Mouse (Mus musculus) left cerebral cortex, adult 18-20 months (tissue): Measurements from ENCODE around the gene Olfr417. TPM values are rescaled to one million over a fixed set of nuclear protein-coding genes. Genes with fewer than 3 reads are reported as not detected.
"Not testable (repeated sequence)": the region's sequence is repeated elsewhere in the genome, so short reads cannot be mapped to it uniquely, and the experiment has no call there.

Experiments
- DNase-seq, 2 experiments: peaks; one replicate each; pipeline ENCODE4 v3.0.0; 2021 to 2022; ENCODE audit warnings: low spot score in 2 of 2, mixed read lengths in 1 of 2
- long read RNA-seq, 2 experiments: library from polyadenylated mRNA; stranded (forward); transcript quantifications; one replicate each; pipeline ENCODE4 v2.0.0; 2021
- total RNA-seq, 2 experiments: library from RNA; stranded (reverse); gene quantifications; 2 replicates each; pipeline ENCODE4 v1.2.3; 2021

The Olfr417 gene
- not detected for total RNA-seq
- long read RNA-seq, experiment 1: 0 reads
- long read RNA-seq, experiment 2: 0 reads

DNA sequence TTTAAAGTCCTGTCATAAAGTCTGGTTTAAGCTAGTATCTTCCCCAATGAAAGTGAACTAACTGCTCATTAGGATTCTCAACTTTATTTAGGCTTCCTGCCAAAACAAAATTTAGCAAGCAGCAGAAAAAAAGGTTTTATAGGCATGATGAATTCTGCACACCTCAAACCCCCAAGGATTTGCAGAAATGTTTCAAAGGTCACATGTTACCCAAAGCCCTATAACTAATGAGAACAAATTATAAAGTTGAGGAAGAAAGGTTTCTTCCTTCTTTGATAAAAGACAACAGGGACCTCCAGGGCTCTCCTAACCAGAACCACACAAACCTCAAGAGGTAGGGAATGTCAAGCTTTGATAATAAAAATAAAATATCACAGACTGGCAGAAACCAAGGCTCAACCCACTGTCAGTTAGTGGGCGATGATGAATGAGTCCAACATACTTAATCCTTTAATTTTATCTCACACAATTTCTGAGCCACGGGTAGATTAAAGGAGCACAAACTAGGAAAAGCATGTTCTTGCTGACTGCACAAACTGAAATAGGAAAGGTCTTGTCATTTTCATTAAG lies at the start of gene Olfr417:
Gene Olfr417, plus strand, starts transcription at position 241 of the 570 bp plus-strand sequence.
- no peak for DNase-seq

DNA sequence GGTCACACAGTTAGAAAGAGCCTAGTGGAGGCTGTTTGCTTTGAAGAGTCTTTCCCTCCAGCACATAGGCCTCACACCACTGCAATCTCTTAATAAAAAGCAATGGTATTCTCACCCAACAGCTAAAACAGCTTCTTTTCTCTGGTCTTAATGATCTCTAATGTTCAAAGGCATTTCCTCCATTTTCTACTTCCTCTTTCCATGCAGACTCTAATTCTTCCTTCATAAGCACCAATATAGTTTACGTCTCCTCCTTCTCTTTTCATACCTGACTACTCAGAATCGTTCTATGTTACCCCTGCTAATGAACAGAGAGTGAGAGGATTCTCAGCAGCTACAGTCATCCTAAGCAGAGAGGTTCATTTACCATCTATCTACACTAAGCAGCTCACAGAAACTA lies 47.6 kb upstream of the Olfr417 start:
- DNase-seq: no peak

DNA sequence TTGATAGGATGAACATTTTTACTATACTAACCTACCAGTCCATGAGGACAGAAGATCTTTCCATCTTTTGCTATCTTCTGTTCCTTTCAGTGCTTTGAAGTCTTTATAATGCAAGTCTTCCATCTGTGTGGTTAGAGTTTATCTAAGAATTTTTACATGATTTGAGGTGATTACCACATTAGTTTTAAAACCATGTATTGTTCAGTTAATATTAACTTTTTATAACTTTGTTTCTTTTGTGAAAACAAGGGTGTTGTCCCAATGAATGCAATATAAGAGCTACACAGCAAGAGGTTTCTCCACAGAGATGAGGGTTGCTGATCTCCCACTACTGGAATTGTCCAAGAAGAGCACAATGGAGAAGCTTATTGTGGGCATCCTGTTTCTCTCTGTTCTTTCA lies 34.7 kb upstream of the Olfr417 start, which contains the start of gene Mptx1:
Gene Mptx1, plus strand, starts transcription at position 301 of the 400 bp plus-strand sequence.
- no peak for DNase-seq

DNA sequence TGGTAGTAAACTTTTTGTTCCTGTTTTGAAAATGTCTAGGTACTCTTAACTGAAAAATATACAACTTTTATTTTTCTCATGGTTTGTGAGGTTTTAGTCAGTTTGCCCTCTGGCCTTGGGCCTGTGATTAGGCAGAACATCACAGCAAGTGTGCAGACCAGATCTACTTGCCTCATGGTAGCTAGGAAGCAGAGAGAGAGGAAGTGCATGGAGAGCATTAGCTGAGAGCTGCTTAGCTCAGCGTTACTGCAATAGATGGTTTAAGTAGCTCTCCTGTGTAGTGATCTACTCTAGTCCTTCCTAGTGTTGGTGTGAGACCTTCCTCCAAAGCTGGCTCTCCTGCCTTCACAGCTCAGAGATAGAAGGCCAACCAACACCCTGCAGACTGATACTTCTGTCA lies 11.3 kb upstream of the Olfr417 start:
- not testable (repeated sequence) for DNase-seq

DNA sequence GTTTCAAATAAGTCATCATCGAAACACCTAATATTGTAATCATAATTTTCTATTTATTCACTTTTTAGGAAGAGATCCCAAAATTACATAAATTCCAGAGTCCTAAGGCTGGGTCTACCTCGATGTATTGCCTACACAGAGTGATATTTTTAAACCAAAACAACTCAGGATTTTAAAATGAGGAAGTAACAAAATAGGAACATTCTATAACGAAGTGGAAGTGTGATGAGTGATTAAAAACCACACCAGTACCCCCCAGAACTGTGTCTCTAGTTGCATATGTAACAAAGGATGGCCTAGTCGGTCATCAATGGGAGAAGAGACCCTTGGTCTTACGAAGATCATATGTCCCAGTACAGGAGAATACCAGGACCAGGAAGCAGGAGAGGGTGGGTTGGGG lies 10.3 kb upstream of the Olfr417 start:
- no peak for DNase-seq

DNA sequence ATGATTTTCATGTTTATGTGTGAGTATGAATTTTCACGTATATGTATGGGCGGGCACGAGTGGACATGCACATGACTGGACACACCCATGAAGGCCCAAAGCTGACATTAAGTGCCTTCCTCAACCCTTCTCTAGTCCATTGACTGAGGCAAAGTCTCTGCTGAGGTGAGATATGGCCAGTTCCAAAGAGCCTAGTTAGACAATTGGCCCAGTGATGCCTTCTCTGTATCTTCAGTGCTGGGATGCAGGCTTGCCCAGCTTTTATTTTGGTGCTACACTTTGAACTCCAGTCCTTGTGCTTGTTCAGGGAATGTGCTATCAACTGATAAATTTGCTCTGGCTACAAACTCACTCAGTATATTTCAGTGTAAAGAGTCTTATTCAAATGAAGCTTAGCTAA lies 8.9 kb downstream of the Olfr417 start:
- DNase-seq: no peak

DNA sequence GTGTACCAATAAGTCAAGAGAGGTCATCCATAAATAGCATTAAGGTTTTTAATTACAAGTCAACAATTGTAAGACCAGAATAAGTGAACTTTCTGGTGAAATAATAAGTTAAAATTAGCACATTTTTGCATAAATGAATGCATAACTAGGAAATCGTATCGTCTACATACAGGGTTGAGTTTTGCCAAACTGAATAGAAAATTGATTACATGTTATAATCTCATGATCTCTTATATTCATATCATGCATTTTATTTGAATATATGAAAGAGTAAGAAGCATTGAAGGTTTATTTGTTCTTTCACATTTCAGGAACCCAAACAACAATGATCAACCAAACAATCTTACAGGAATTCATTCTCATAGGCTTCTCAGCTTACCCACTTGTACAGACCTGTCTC lies 25.8 kb downstream of the Olfr417 start, which contains the start of gene Olfr248:
Gene Olfr248, plus strand, starts transcription at position 301 of the 400 bp plus-strand sequence.
- DNase-seq: no peak

DNA sequence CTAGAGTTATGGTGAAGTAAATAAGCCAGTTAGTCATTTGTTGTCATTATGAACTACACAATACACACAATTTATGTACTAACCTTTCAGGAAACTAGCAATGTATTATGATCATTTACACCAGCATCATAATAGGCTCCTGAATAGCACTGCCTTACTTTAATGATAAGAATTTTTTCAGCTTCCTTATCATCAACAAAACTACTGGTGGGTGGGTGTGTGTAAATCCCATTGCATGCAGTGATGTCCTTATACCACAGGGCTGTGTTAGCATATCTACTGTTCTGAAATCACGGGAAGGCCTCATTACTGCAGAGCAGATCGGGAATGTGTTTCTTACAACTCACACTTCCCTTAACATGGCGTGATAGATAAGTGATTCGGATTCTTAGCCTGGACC lies 58.0 kb downstream of the Olfr417 start:
- DNase-seq: no peak

DNA sequence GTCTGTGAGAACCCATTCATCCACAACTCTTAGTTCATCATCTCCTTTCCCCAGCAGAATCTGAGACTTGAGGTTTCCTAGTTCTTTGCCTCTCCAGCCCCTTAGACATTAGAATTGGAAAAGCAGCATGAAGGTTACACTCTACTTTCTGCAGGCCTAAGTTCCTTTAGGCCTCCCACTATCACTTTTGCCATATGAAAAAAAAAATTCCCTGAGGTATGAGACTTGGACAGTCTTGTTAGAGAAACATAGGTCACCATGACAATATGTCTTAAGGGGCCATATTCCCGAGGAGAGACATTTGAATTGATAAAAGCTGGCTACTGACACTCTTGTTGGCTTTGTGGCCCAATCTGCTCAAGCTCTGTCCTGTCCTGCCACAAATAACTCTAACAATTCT lies 58.8 kb downstream of the Olfr417 start, which contains the start of gene Olfr414:
Gene Olfr414, plus strand, starts transcription at position 301 of the 400 bp plus-strand sequence.
- no peak for DNase-seq

Other genes with a start within 250 kb of the Olfr417 start
- gene Olfr231, start 244.0 kb upstream of the Olfr417 start, total RNA-seq: not detected
- not detected for gene Olfr424, start 233.6 kb upstream of the Olfr417 start, total RNA-seq
- gene Olfr420, start 209.5 kb upstream of the Olfr417 start, total RNA-seq: not detected
- under 1 TPM; 0.05 to 0.07 TPM for gene Spta1, start 192.3 kb upstream of the Olfr417 start, total RNA-seq
- gene Olfr419, start 113.1 kb upstream of the Olfr417 start, total RNA-seq: not detected
- not detected for gene Mptx1, start 34.6 kb upstream of the Olfr417 start, total RNA-seq
- gene Olfr248, start 25.9 kb downstream of the Olfr417 start, total RNA-seq: not detected
- not detected for gene Olfr414, start 58.9 kb downstream of the Olfr417 start, total RNA-seq
- not detected for gene Olfr220, start 77.0 kb downstream of the Olfr417 start, total RNA-seq
- 10 to 100 TPM; 77.5 to 95.2 TPM for gene Fmn2, start 136.7 kb downstream of the Olfr417 start, total RNA-seq